Mouse (Mus musculus) frontal cortex, adult 2 months (tissue): ENCODE measurements around the gene Pou6f2. TPM values are rescaled to one million over a fixed set of nuclear protein-coding genes. Genes with fewer than 3 reads are reported as not detected.

Source experiments
- DNase-seq, 2 experiments: peaks; one replicate each; pipeline ENCODE4 v3.0.0; 2022; ENCODE audit warnings: low spot score in 1 of 2; ENCODE audit errors: extremely low spot score in 1 of 2
- polyA plus RNA-seq: library from polyadenylated mRNA; depleted of rRNA; stranded (reverse); fragments of >200 nt; gene quantifications from 2 replicates; pipeline ENCODE4 v1.2.3, GENCODE M21; 2012

Gene Pou6f2
- polyA plus RNA-seq, 1 experiment = 0.64 TPM

- no peak for DNase-seq
Observed at GRCm38 (mm10) chr13:18081443-18082119, 315.9 kb downstream of the Pou6f2 start.
